Mouse (Mus musculus): ENCODE results near the gene Sox21. TPM values are rescaled to one million over a fixed set of nuclear protein-coding genes. Genes with fewer than 3 reads are reported as not detected.
A peak's percentile ranks its signal among the peaks of the same experiment; 100 is the strongest.

The Sox21 gene
- polyA plus RNA-seq (2015; fragmentation: Nextera tagmentation; extraction: Ambion mirVana), result 0.08 TPM in 1 of 2 replicates, not detected in the other

DNA sequence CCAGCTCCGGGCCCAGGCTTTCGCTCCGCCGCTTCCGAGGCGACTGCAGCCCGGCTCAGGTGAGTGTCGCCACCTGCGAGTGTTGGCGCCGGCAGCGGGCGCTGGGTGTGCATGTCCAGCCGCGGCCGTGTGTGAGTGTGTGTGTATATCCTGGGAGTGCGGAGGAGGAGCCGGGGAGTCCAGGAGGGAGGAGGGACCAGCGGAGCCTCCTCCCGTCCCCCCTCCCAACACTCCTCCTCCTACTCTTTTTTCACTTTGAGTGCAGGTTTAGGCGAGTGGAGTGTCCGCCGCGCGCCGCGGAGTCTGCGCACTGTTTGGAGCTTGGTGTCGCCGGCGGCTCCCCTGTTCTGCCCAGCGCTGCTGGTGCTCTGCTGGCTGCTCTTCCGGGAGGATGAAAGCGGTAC, at the start of gene Sox21:
TSS of gene Sox21 (minus strand) at position 145 of the 404 bp plus-strand sequence.
- no peak within 1 kb of the TSS for H3K27ac ChIP-seq
- WGBS, result under 1% methylated on average over 33 of the region's 34 CpGs

DNA sequence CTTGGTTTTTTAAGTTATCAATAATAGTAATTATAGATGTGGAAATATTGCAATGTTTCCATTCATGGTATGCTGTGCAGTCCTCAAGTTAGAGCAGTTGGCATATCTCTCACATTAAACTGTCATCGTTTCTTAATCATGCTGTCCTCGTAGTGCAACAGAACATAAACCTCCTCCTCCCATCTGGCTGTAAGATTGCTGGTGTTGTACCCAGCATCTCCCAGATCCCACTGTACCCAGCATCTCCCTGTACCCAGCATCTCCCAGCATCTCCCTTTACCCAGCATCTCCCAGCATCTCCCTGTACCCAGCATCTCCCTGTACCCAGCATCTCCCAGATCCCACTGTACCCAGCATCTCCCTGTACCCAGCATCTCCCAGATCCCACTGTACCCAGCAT, 49.3 kb upstream of the Sox21 start:
- H3K9me3 ChIP-seq (replicated peaks), result no peaks in the 10 kb centered on the region
- no peaks in the 10 kb centered on the region for H3K27me3 ChIP-seq
- H3K27ac ChIP-seq, result no peak overlapping the region
- WGBS, result 43% methylated on average over 2 of the region's 2 CpGs
- H3K4me2 ChIP-seq, result no peak overlapping the region
- no peaks in the 10 kb centered on the region for H3K4me1 ChIP-seq
- no peaks in the 10 kb centered on the region for H3K36me3 ChIP-seq
- H3K4me3 ChIP-seq (replicated peaks), result no peak overlapping the region
- ATAC-seq (replicated peaks; ENCODE audit: low FRiP score), result no peak
- H3K9ac ChIP-seq, result no peak overlapping the region

More for the DNA sequence above, at the start of gene Sox21:
- Histone ChIP-seq H3K36me3 (no peaks in the 10 kb centered on the region), H3K27me3 (peaks cover 91% of the 10 kb centered on the region), H3K4me3 (replicated peaks) (peak within 1 kb of the TSS; percentile 56), H3K9ac (peak within 1 kb of the TSS; percentile 24), H3K4me1 (peaks cover 32% of the 10 kb centered on the region), H3K9me3 (replicated peaks) (no peaks in the 10 kb centered on the region), H3K4me2 (peak within 1 kb of the TSS; percentile 97)
- peak; percentile 84 for ATAC-seq (replicated peaks; ENCODE audit: low FRiP score)

DNA sequence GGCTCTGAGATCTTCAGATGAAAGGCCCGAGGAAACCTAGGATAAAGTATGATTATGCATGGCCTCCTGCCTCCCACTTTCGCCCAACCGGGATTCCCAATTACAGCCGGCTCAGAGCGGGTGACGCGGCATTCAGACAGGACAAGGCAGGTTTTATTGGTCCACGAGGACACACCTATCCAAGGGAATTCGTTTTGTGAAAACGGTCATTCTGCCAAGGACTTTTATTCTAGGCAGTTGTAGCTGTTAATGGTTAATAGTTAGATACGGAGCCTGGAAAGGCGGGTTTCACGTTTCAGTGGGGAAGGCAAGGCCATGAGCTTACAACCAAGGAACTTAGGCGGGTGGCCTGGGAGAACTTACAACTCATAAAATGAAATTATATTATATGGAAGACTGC, 46.1 kb upstream of the Sox21 start:
- H3K4me1 ChIP-seq, result no peaks in the 10 kb centered on the region
- 52% methylated on average over 14 of the region's 14 CpGs for WGBS
- peak; percentile 75 for ATAC-seq (replicated peaks; ENCODE audit: low FRiP score)
- no peak overlapping the region for H3K27ac ChIP-seq
- no peak overlapping the region for H3K4me2 ChIP-seq
- no peak overlapping the region for H3K4me3 ChIP-seq (replicated peaks)
- no peaks in the 10 kb centered on the region for H3K9me3 ChIP-seq (replicated peaks)
- H3K9ac ChIP-seq, result no peak overlapping the region
- no peaks in the 10 kb centered on the region for H3K36me3 ChIP-seq
- H3K27me3 ChIP-seq, result no peaks in the 10 kb centered on the region

DNA sequence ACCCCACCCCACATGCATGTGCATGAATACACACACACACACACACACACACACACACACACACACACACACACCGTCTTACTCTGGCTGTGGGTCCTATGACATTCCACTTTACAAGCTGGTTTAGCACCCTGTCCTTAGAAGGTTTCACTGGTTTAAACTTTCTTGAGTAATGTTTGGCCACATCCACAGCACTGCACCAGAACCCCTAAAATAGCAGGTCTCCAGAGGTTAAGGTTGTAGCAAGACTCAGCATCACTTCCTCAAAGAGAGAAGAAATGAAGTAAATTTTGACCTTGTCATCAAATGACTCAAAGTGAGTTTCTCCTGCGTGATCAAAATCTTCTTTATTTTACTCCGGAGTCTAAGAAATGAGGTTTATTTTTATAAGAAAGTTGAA, 45.4 kb upstream of the Sox21 start:
- WGBS, result 94% methylated on average over 3 of the region's 3 CpGs
- no peaks in the 10 kb centered on the region for H3K36me3 ChIP-seq
- no peak for ATAC-seq (replicated peaks; ENCODE audit: low FRiP score)
- no peaks in the 10 kb centered on the region for H3K27me3 ChIP-seq
- no peaks in the 10 kb centered on the region for H3K4me1 ChIP-seq
- H3K27ac ChIP-seq, result no peak overlapping the region
- H3K4me3 ChIP-seq (replicated peaks), result no peak overlapping the region
- no peaks in the 10 kb centered on the region for H3K9me3 ChIP-seq (replicated peaks)
- H3K9ac ChIP-seq, result no peak overlapping the region
- H3K4me2 ChIP-seq, result no peak overlapping the region

DNA sequence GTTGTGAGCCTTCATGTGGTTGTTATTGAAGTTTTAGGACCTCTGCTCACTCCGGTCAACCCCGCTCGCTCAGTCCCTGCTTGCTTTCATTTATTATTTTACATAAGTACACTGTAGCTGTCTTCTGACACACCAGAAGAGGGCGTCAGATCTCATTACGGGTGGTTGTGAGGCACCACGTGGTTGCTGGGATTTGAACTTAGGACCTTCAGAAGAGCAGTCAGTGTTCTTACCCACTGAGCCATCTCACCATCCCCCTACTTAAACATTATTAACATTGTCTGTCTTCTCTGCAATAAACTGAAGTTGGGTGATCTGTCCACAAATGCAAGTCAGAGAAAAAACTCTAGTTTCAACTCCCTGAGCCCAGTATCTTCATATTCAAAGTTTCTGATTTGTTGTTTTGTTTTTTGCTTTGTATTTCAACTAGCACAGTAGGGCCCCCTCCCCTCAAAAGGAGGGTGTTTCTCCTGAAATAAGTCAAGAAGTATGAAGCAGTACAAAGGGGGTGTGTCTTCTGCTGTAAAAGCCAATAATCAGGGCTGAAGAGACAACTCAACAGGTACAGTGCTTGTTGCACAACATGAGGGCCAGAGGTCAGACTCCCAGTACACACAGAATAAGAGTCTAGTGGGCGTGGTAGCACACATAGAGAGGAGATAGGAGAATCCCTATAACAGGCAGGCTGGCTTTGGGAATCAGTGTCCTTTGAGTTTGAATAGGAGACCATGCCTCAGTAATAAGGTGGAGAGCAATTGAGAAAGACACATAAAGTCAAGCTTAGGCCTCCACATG, 41.1 kb upstream of the Sox21 start:
- H3K27me3 ChIP-seq, result no peaks in the 10 kb centered on the region
- no peak for ATAC-seq (replicated peaks; ENCODE audit: low FRiP score)
- no peaks in the 10 kb centered on the region for H3K9me3 ChIP-seq (replicated peaks)
- H3K9ac ChIP-seq, result no peak overlapping the region
- H3K4me3 ChIP-seq (replicated peaks), result no peak overlapping the region
- no peaks in the 10 kb centered on the region for H3K4me1 ChIP-seq
- H3K4me2 ChIP-seq, result no peak overlapping the region
- H3K27ac ChIP-seq, result no peak overlapping the region
- no peaks in the 10 kb centered on the region for H3K36me3 ChIP-seq
- WGBS, result 81% methylated on average over 7 of the region's 7 CpGs

DNA sequence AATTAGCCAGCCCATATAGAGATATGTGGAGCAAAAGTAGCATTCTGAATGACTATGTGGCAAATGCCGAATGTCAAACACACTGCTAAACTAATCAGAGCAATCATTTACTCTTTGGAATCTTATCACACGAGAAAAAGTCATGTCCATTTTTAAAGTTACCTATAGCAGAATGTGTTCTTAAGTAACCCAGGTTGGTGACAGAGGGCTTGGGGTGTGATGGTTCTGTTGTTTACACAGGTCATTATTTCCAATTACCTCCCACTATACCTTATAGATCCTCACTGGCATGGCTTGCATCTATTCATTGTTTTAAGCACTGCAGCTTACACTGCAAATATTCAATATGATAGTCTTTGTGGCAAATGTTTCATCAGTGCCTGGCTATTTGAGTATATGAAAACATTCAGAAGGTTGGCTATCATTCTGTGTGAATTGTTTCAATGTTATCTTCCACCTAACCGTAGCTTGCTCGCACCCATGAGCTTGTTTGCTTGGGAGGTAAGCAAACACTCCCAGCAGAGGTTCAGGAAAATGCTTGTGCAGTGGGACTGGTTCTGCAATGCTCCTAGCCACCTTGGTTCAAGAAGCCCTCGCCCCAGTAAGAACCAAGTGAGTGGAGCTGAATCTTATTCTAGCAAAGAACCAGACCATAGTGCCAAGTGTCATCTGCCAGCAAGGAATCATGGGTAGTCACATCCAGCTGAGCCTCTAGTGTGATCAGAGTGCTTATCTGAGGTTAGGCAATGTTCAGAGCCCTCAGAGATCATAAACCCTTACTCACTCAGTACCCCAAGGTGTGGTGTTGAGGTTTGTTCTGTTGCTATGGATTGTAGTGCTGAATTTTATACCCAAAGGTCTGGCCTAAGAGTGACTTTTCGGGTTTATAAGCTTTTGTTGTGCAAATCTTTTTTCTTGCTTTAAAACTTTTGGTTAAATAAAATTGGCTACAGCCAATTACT, 36.0 kb upstream of the Sox21 start:
- WGBS, result 86% methylated on average over 6 of the region's 6 CpGs
- Histone ChIP-seq H3K9ac (no peak overlapping the region), H3K27me3 (no peaks in the 10 kb centered on the region), H3K4me3 (replicated peaks) (no peak overlapping the region), H3K27ac (no peak overlapping the region), H3K4me1 (no peaks in the 10 kb centered on the region), H3K4me2 (no peak overlapping the region), H3K9me3 (replicated peaks) (no peaks in the 10 kb centered on the region), H3K36me3 (no peaks in the 10 kb centered on the region)
- no peak for ATAC-seq (replicated peaks; ENCODE audit: low FRiP score)

DNA sequence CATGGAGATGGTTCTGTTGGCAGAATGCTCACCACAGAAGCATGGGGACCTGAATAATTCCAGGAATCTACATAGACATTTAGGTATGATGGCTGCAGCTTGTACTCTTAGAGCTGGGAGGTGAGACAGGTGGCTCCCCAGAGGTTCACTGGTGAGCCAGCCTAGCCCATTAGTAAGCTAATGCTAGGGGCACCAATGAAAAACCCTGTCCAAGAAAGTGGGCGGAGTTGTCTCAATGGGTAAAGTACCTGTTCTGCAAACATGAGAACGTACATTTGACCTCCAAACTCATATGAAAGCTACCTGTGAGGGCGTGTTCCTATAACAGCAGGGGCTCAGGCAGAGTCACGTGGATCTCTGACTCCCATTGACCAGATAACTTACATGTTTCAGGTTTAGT, 32.0 kb upstream of the Sox21 start:
- Histone ChIP-seq H3K27me3 (no peaks in the 10 kb centered on the region), H3K27ac (no peak overlapping the region), H3K4me2 (no peak overlapping the region), H3K9ac (no peak overlapping the region), H3K4me3 (replicated peaks) (no peak overlapping the region), H3K9me3 (replicated peaks) (no peaks in the 10 kb centered on the region), H3K4me1 (no peaks in the 10 kb centered on the region), H3K36me3 (no peaks in the 10 kb centered on the region)
- no peak for ATAC-seq (replicated peaks; ENCODE audit: low FRiP score)
- WGBS, result 84% methylated on average over 4 of the region's 4 CpGs

DNA sequence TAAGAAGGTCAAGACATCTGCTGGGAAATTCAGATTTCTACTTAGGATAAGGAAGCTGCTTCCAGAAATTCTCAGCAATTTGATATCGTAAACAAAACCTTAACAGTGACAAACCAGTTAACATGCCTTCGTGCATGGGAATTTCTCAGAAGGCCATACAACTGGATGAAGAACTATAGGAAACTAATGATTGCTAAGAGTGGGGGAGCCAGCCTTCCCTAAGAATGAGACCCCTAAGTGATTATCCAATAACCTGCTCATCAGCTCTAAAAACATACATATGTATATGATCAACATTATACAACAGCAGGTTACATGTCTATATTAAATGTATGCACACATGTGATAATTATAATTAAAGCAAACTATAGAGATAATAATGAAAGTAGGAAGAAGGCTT, 29.8 kb upstream of the Sox21 start, which contains the start of gene Gm9376:
TSS of gene Gm9376 (plus strand) at position 301 of the 400 bp plus-strand sequence.
- Histone ChIP-seq H3K27ac (no peak within 1 kb of the TSS), H3K4me2 (no peak within 1 kb of the TSS), H3K36me3 (no peaks in the 10 kb centered on the region), H3K4me3 (replicated peaks) (no peak within 1 kb of the TSS), H3K9me3 (replicated peaks) (no peaks in the 10 kb centered on the region), H3K27me3 (no peaks in the 10 kb centered on the region), H3K4me1 (no peaks in the 10 kb centered on the region), H3K9ac (no peak within 1 kb of the TSS)
- ATAC-seq (replicated peaks; ENCODE audit: low FRiP score), result no peak
- 90% methylated on average over 2 of the region's 2 CpGs for WGBS

DNA sequence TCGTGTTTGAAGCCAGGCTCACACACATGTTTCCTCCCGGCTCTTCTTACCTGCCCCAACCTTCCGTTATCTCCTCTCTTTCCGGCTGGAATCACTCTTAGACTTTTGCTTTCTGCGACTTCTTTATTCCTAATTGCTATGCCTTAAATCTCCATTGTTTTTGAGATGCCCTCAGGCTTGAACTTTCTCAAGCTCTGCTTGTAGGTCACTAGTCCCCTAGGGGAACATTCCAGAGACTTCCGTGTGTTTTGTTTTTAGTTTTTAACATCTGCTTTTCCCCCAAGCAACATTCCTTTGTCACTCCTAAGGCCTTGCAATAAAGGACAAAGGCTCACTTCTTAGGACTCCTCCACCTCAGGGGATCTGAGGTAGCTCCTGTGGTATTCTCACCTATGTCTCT, 16.6 kb upstream of the Sox21 start:
- no peak overlapping the region for H3K9ac ChIP-seq
- no peaks in the 10 kb centered on the region for H3K36me3 ChIP-seq
- H3K27ac ChIP-seq, result no peak overlapping the region
- ATAC-seq (replicated peaks; ENCODE audit: low FRiP score), result no peak
- WGBS, result 83% methylated on average over 6 of the region's 6 CpGs
- H3K9me3 ChIP-seq (replicated peaks), result no peaks in the 10 kb centered on the region
- H3K4me3 ChIP-seq (replicated peaks), result no peak overlapping the region
- H3K4me1 ChIP-seq, result no peaks in the 10 kb centered on the region
- no peak overlapping the region for H3K4me2 ChIP-seq
- H3K27me3 ChIP-seq, result no peaks in the 10 kb centered on the region

DNA sequence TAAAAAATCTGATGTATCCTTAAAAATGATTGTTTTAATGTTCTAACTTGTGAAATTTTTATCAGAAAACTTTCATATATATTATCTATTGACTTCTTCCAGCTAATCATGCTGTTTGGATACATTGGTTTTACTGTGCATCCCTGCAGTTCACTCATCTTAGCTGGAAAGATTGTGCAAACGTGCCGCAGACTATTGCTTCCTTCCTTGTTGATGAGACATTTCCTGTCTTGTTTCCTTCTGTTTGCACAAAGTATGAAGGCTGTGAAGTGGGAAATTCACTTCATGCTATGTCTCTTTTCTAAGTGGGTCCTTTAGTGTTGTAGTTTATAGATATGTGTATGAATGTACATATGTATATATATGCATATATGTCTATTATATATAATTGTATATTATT, 4.6 kb upstream of the Sox21 start:
- ATAC-seq (replicated peaks; ENCODE audit: low FRiP score), result no peak
- Histone ChIP-seq H3K27me3 (peaks cover 48% of the 10 kb centered on the region), H3K4me2 (no peak overlapping the region), H3K36me3 (no peaks in the 10 kb centered on the region), H3K9me3 (replicated peaks) (peaks cover 18% of the 10 kb centered on the region), H3K27ac (no peak overlapping the region), H3K4me1 (peaks cover 10% of the 10 kb centered on the region), H3K4me3 (replicated peaks) (no peak overlapping the region), H3K9ac (no peak overlapping the region)
- 75% methylated on average over 2 of the region's 2 CpGs for WGBS

DNA sequence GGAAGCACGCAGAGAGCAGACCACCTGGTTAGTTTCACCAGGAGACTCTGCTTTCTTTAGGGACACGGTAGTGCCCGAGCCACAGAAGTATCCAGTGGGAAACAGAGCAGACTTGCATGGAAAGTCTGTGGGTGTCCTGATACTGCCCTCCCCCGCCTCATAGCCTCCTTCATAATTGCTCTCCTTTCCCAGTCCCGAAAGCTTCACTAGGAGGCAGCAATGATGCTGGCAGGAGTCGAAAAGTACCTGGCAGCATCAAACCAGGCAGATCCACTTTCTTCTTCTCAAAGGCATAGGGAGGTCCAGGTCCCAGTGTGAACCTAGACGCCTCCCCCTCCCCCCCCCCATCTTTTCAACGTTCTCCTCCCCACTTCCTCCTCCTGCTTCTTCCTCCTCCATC, 2.5 kb upstream of the Sox21 start:
- H3K9me3 ChIP-seq (replicated peaks), result peaks cover 18% of the 10 kb centered on the region
- H3K27me3 ChIP-seq, result peaks cover 68% of the 10 kb centered on the region
- no peak overlapping the region for H3K4me3 ChIP-seq (replicated peaks)
- H3K36me3 ChIP-seq, result no peaks in the 10 kb centered on the region
- no peak for ATAC-seq (replicated peaks; ENCODE audit: low FRiP score)
- WGBS, result 3% methylated on average over 8 of the region's 8 CpGs
- H3K27ac ChIP-seq, result no peak overlapping the region
- H3K4me1 ChIP-seq, result peaks cover 31% of the 10 kb centered on the region
- no peak overlapping the region for H3K4me2 ChIP-seq
- no peak overlapping the region for H3K9ac ChIP-seq

DNA sequence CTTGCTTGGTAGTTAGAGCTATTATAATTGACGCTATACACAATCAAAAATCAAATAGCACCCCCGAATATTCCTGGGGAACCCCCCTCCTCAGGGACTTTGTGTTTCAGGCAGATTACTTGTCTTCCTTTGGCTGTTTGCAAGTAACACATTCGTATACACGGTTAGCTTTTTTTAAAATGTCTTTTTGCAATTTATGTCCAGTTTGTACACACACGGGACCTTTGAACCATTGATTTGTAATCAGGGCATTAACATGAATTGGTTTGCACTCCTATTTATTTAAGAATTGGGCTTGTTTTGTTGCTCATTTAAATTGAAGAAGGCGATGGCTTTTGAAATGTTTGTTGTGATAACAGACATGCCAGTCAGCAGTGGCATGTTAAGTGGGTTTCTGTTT, 956 bp upstream of the Sox21 start:
- WGBS, result 12% methylated on average over 6 of the region's 6 CpGs
- Histone ChIP-seq H3K9ac (no peak overlapping the region), H3K27ac (no peak overlapping the region), H3K27me3 (peaks cover 82% of the 10 kb centered on the region), H3K36me3 (no peaks in the 10 kb centered on the region), H3K4me1 (peaks cover 32% of the 10 kb centered on the region), H3K4me3 (replicated peaks) (no peak overlapping the region), H3K9me3 (replicated peaks) (peaks cover 2% of the 10 kb centered on the region), H3K4me2 (no peak overlapping the region)
- ATAC-seq (replicated peaks; ENCODE audit: low FRiP score), result no peak
